Mouse (Mus musculus): Measurements from ENCODE around the gene Polr1d.

Polr1d gene

GRCm38 (mm10) chr5:147055572-147056245, 21.1 kb upstream of the Polr1d start:
- no peak for DNase-seq (ENCODE audit: low spot score in 2 of 2)

- DNase-seq (ENCODE audit: low spot score in 2 of 2) = no peak
Observed at GRCm38 (mm10) chr5:147056712-147057290, 20.0 kb upstream of the Polr1d start.

- DNase-seq (ENCODE audit: low spot score in 2 of 2) = no peak
Observed at GRCm38 (mm10) chr5:147057626-147058414, 19.0 kb upstream of the Polr1d start.

- DNase-seq (ENCODE audit: low spot score in 2 of 2) = no peak
Observed at GRCm38 (mm10) chr5:147058661-147059060, 18.2 kb upstream of the Polr1d start.

GRCm38 (mm10) chr5:147059319-147059718, 17.5 kb upstream of the Polr1d start:
- DNase-seq (ENCODE audit: low spot score in 2 of 2) = no peak

GRCm38 (mm10) chr5:147060024-147060423, 16.8 kb upstream of the Polr1d start:
- DNase-seq (ENCODE audit: low spot score in 2 of 2) = no peak

- no peak for DNase-seq (ENCODE audit: low spot score in 2 of 2)
Observed at GRCm38 (mm10) chr5:147063215-147063661, 13.6 kb upstream of the Polr1d start.

- DNase-seq (ENCODE audit: low spot score in 2 of 2) = no peak
Observed at GRCm38 (mm10) chr5:147066129-147066528, 10.7 kb upstream of the Polr1d start.

- DNase-seq (ENCODE audit: low spot score in 2 of 2) = no peak
Observed at GRCm38 (mm10) chr5:147066965-147067364, 9.9 kb upstream of the Polr1d start.

- DNase-seq (ENCODE audit: low spot score in 2 of 2) = peak; percentile 57 to 73
Observed at GRCm38 (mm10) chr5:147068876-147069275, 8.0 kb upstream of the Polr1d start.

GRCm38 (mm10) chr5:147070791-147071516, 5.9 kb upstream of the Polr1d start:
- DNase-seq (ENCODE audit: low spot score in 2 of 2) = no peak

GRCm38 (mm10) chr5:147071886-147072285, 5.0 kb upstream of the Polr1d start:
- DNase-seq (ENCODE audit: low spot score in 2 of 2) = no peak

GRCm38 (mm10) chr5:147073805-147074204, 3.0 kb upstream of the Polr1d start:
- no peak for DNase-seq (ENCODE audit: low spot score in 2 of 2)

GRCm38 (mm10) chr5:147075103-147076025, 1.5 kb upstream of the Polr1d start:
- DNase-seq (ENCODE audit: low spot score in 2 of 2) = no peak

- DNase-seq (ENCODE audit: low spot score in 2 of 2) = peak; percentile 99
Observed at GRCm38 (mm10) chr5:147076026-147076798, 638 bp upstream of the Polr1d start, which contains the start of gene Lnx2. TSS of gene Lnx2 (minus strand) at chr5:147076586.

- DNase-seq (ENCODE audit: low spot score in 2 of 2) = peak; percentile 93
Observed at GRCm38 (mm10) chr5:147077305-147078034, 620 bp downstream of the Polr1d start.

GRCm38 (mm10) chr5:147078110-147078900, 1.5 kb downstream of the Polr1d start:
- DNase-seq (ENCODE audit: low spot score in 2 of 2) = peak in 1 of 2 experiments; percentile 41

GRCm38 (mm10) chr5:147085201-147085894, 8.5 kb downstream of the Polr1d start:
- peak; percentile 89 to 91 for DNase-seq (ENCODE audit: low spot score in 2 of 2)

Data from right cerebral cortex, postnatal 10 days (tissue).